Mouse (Mus musculus) lung, adult 2 months (tissue): Measurements from ENCODE around the gene Iqcg. TPM values are rescaled to one million over a fixed set of nuclear protein-coding genes. Genes with fewer than 3 reads are reported as not detected.

Experiments used
- DNase-seq: peaks from one replicate; pipeline ENCODE4 v3.0.0; 2022
- H3K4me1 ChIP-seq: fragments of 200-500 bp; 2 replicates; pipeline ENCODE4 v1.6.1; 2011; ENCODE audit warnings: low read length; ENCODE audit not compliant: control insufficient read depth, insufficient read depth
- H3K4me3 ChIP-seq: fragments of 200-500 bp; replicated peaks from 2 replicates; pipeline ENCODE3; 2011; ENCODE audit warnings: low read depth, mild to moderate bottlenecking, control low read depth, low read length; ENCODE audit errors: extremely low read depth
- CTCF ChIP-seq: fragments of 200-500 bp; IDR thresholded peaks from 2 replicates; pipeline ENCODE4 v1.5.1; 2011; ENCODE audit warnings: mild to moderate bottlenecking, low read length, control low read depth; ENCODE audit not compliant: insufficient read depth
- POLR2A ChIP-seq: fragments of 200-500 bp; IDR thresholded peaks from 2 replicates; pipeline ENCODE4 v1.6.1; 2011; ENCODE audit warnings: low read depth, mild to moderate bottlenecking, control low read depth, low read length, borderline replicate concordance; ENCODE audit errors: extremely low read depth
- WGBS: fragments of 180-500 bp; shearing (Covaris S2); methylation state at CpG from one replicate; pipeline ENCODE4 v1.1.7; 2018; 5-methylcytosine and 5-hydroxymethylcytosine counted together
- polyA plus RNA-seq: library from polyadenylated mRNA; depleted of rRNA; stranded (reverse); fragments of >200 nt; gene quantifications from 2 replicates; pipeline ENCODE4 v1.2.3, GENCODE M21; 2012; rRNA removed

The Iqcg gene
- 0.84 and 1.9 TPM in 2 replicates for polyA plus RNA-seq

DNA sequence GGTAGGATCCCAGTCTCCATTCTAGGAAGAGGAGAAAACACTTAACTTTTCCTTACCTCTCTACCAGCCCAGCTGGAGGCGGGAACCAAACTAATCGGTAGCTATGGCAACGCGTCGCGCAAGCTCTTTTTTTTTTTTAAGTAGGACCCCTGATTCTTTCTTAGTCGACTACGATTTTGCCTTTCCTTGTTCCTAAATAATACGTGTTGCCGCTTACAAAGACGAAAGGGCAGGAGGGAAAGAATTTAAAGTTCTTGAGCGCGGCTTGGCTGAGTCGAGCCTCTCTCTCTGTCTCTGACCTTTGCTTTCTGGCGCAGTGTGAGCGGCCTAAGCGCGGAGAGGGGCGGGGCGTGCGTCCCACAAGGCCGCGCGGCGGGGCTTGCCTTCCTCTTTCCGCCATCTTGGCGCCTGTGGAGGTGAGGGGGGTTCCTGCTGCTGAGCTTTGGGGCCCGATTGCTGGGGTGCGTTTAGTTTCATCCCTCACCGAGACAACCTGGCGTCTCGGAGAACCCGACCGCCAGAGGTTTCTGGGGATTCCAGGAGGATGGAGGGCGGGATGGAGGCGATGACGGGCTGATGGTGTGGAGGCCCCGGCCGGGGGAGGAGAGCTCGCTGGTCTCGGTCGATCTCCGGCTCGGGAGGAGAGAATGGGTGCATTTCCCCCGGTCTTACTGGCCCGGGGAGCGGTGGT is at the start of gene Iqcg, which contains the start of gene Rpl35a:
Gene Iqcg, minus strand, starts transcription at position 124 of the 691 bp plus-strand sequence.
Gene Rpl35a, plus strand, starts transcription at position 359 of the 691 bp plus-strand sequence.
- Histone ChIP-seq H3K4me1 (peaks cover 2% of the 10 kb centered on the region; the same call in 1 of the 2 replicates), H3K4me3 (peak within 1 kb of the TSS; percentile 91)
- under 1% methylated on average over 47 of the region's 47 CpGs for WGBS
- TF ChIP-seq CTCF: no peak
- TF ChIP-seq POLR2A: peak; percentile 95
- DNase-seq: peak; percentile 92

DNA sequence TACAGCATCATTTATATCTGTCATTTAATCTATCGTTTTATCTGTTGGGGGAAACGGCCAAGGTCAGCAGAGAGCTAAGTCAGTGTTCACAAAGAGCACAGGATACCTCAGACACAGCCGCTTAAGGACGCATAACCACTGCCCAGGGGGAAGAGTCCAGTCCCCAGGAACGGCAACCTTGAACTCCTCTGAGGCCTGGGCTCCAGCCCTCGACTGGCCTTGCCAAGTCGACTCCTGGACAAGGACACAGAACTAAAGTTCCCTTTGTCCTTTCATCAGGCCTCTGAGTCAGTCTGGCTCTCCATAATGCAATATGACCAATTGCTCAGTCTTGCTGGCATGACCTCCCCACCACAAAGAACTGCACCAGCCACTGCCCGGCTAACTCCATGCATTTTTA is 29.6 kb upstream of the Iqcg start:
- Histone ChIP-seq H3K4me1 (no peaks in the 10 kb centered on the region), H3K4me3 (no peak overlapping the region)
- DNase-seq: no peak
- WGBS: 62% methylated on average over 8 of the region's 8 CpGs
- TF ChIP-seq POLR2A: no peak
- no peak for TF ChIP-seq CTCF

DNA sequence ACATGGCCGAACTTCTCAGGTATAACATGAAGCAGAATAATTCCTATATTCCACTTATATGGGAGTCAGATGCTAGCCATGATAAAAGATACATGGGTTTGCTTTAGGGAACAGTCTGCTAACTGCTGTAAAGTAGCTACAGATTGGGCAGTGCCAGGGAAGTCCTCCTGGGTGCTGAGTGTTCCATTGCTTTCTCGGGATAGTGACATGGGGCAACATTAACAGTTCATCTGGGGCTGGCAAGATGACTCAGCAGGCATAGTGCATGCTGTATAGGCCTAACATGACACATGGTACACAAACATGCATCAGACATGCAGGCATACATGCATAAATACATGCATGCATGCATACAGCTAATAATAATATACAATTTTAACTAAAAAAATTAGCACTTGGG is 28.0 kb upstream of the Iqcg start:
- Histone ChIP-seq H3K4me3 (no peak overlapping the region), H3K4me1 (no peaks in the 10 kb centered on the region)
- no peak for TF ChIP-seq POLR2A
- TF ChIP-seq CTCF: no peak
- 81% methylated on average over 2 of the region's 2 CpGs for WGBS
- no peak for DNase-seq

DNA sequence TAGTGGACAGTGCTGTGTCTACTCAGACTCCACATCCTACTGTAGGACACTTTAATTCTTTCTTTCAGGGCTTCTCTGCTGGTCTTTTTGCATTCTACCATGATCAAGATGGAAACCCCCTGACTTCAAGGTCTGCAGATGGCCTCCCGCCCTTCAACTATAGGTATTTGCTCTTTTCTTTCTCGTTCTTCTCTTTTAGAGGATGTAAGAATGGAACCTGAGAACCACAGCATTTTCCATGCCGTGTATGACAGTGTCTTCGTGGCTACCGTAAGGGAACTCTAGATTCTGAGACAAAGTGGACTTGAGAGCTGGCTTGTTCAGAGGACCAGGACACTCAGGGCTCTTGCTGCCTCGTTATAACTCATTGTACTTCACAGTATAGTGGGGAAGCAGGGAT is 26.9 kb upstream of the Iqcg start:
- no peaks in the 10 kb centered on the region for H3K4me1 ChIP-seq
- 92% methylated on average over 6 of the region's 6 CpGs for WGBS

DNA sequence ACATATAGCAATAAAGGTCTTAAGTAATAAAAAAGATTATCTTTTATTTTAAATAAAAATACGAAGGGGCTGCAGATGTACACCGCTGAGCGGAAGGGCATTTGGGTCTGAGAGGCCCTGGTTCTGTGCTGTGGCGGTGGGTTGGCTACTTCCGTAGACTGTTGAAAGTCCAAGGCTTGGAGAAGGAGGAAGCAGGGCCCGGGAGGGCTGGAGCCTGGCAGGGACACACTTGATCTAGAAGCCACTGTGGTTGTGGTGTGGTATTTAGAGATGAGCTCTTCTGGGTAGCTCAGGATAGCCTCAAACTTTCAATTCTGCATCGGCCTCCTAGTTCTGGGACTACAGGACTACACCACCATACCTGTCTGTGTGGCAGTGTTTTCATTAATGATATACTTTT is 24.0 kb upstream of the Iqcg start:
- Histone ChIP-seq H3K4me1 (no peaks in the 10 kb centered on the region), H3K4me3 (no peak overlapping the region)
- WGBS: 90% methylated on average over 7 of the region's 7 CpGs
- DNase-seq: no peak
- no peak for TF ChIP-seq CTCF
- no peak for TF ChIP-seq POLR2A

More for the DNA sequence above, 26.9 kb upstream of the Iqcg start:
- DNase-seq: no peak
- H3K4me3 ChIP-seq: no peak overlapping the region
- TF ChIP-seq CTCF (no peak), POLR2A (no peak)

DNA sequence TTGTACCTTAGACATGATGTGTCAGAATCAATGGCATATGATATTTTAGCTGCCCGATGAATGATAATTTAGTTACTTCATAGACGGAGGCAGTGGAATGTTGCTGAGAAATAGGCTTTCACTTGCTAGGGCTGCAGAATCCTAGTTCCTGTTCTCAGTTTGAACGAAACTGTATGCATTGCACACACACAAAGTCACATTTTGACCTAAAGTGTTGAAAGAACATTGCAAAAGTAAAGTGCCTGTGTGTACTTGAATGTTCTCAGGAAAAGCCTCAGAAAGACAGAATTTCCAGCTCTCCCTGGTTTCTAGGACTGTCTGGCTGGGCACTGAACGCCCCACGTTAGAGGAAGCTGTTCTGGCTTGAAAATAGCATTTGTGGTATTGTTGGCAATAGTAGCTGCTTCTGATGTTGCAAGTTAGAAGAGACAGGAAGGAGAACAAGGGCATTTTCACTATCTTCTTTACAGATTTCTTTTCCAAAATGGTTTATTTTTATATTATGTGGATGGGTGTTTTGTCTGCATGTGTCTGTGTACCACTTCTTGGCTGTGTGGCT is 21.1 kb upstream of the Iqcg start:
- no peaks in the 10 kb centered on the region for H3K4me1 ChIP-seq
- TF ChIP-seq CTCF (no peak), POLR2A (no peak)
- no peak for DNase-seq
- WGBS: 64% methylated on average over 5 of the region's 5 CpGs
- H3K4me3 ChIP-seq: no peak overlapping the region

DNA sequence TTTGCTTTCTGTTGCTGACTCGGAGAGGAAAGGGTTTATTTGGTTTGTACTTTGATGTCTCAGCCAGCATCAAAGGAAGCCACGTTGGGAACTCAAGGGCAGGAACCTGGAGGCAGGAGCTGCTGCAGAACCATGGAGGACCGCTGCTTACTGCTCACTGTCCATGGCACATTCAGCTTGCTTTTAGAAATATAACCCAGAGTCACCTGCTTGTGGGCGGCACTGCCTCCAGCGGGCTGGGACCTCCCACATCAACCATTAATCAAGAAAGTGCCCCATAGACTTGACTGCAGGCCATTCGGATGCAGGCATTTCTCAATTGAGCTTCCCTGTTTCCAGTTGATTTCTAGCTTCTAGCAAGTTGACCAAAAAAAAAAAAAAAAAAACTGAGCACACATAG is 20.1 kb upstream of the Iqcg start:
- no peak for TF ChIP-seq POLR2A
- TF ChIP-seq CTCF: no peak
- DNase-seq: no peak
- Histone ChIP-seq H3K4me3 (no peak overlapping the region), H3K4me1 (no peaks in the 10 kb centered on the region)
- 56% methylated on average over 6 of the region's 6 CpGs for WGBS

DNA sequence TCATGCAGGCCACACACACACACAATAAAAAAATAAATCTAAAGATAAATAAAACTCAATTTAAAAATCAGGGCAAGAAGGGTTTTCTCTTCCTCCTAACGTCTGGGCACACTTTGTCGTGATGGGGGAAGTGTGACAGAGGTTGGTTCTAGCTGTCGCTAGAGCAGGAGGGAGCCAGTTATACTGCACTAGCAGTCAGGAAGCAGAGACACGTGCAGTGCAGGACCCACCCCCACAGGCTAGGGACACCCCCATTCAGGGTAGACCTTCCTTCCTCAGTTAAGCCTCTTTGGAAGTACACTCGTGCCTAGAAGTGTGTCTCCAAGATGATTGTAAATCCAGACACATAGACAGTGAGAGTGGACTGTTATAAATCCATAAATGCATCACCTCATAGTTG is 18.9 kb upstream of the Iqcg start:
- 51% methylated on average over 5 of the region's 5 CpGs for WGBS
- Histone ChIP-seq H3K4me3 (no peak overlapping the region), H3K4me1 (no peaks in the 10 kb centered on the region)
- no peak for TF ChIP-seq CTCF
- no peak for TF ChIP-seq POLR2A
- no peak for DNase-seq

DNA sequence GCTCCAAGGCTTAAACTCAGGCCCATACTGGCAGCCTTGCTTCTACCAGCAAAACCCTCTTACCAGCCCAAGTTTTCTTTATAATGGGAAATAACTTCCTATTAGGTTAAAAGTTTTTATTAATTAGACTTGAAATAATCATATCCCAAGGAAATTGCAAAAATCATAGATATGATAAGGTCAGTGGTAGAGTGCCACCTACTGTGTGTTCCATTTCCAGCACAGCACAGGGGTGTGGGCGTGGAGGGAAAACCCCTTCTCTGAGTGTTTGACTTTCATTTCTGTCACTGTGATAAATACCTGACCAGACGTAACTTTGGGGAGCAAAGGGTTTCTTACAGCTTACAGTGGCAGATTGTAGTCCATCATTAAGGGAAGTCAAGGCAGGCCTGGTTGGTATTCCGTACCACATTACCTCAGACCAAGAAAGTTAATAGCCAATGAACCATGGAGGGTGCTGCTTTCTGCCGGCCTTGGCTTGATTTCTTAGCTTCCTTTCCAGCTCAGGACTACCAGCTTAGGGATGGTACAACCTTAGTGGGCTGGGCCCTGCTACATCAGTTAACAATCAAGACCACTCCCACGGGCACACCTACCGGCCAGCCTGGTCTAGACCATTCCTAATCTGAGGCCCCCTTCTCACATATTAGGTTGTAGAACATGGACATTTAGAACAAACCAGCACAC is 17.0 kb upstream of the Iqcg start:
- no peak for DNase-seq
- Histone ChIP-seq H3K4me3 (no peak overlapping the region), H3K4me1 (no peaks in the 10 kb centered on the region)
- TF ChIP-seq POLR2A: no peak
- no peak for TF ChIP-seq CTCF
- WGBS: 76% methylated on average over 6 of the region's 6 CpGs
